Mouse (Mus musculus) common myeloid progenitor, adult 5-6 weeks (primary cell): Measurements from ENCODE around the gene Mb. TPM values are rescaled to one million over a fixed set of nuclear protein-coding genes. Genes with fewer than 3 reads are reported as not detected.
"Not testable (repeated sequence)": the region's sequence is repeated elsewhere in the genome, so short reads cannot be mapped to it uniquely, and the experiment has no call there.

Experiments
- ATAC-seq: replicated peaks from 2 replicates; pipeline ENCODE4 v1.8.0; 2016; ENCODE audit warnings: low read depth, mild to moderate bottlenecking, moderate TSS enrichment, inconsistent platforms; ENCODE audit not compliant: poor library complexity, severe bottlenecking
- total RNA-seq: library from RNA; stranded (forward); fragments of 200-1000, 187-1606 nt; gene quantifications from 2 replicates; pipeline ENCODE4 v1.2.3, GENCODE M21; 2017

Mb gene
- total RNA-seq, 1 experiment from 2014 or later: not detected

- ATAC-seq: no peak
Measured at GRCm38 (mm10) chr15:77068439-77068861, 18.0 kb upstream of the Mb start.

GRCm38 (mm10) chr15:77066233-77066632 lies 15.8 kb upstream of the Mb start:
- no peak for ATAC-seq

- ATAC-seq: no peak
Measured at GRCm38 (mm10) chr15:77065259-77065852, 14.9 kb upstream of the Mb start.

- no peak for ATAC-seq
Measured at GRCm38 (mm10) chr15:77062746-77063145, 12.3 kb upstream of the Mb start.

- ATAC-seq: not testable (repeated sequence)
Measured at GRCm38 (mm10) chr15:77059416-77059815, 8.9 kb upstream of the Mb start.

- ATAC-seq: no peak
Measured at GRCm38 (mm10) chr15:77058566-77058965, 8.1 kb upstream of the Mb start.

GRCm38 (mm10) chr15:77056791-77057051 lies 6.3 kb upstream of the Mb start:
- no peak for ATAC-seq

GRCm38 (mm10) chr15:77056001-77056790 lies 5.7 kb upstream of the Mb start:
- no peak for ATAC-seq

- no peak for ATAC-seq
Measured at GRCm38 (mm10) chr15:77054611-77055175, 4.2 kb upstream of the Mb start.

GRCm38 (mm10) chr15:77053021-77053420 lies 2.6 kb upstream of the Mb start:
- ATAC-seq: no peak

GRCm38 (mm10) chr15:77052176-77052575 lies 1.7 kb upstream of the Mb start:
- no peak for ATAC-seq

GRCm38 (mm10) chr15:77045609-77046008 lies 4.9 kb downstream of the Mb start:
- no peak for ATAC-seq

GRCm38 (mm10) chr15:77044597-77045320 lies 5.7 kb downstream of the Mb start, which contains the start of gene Apol6:
Gene Apol6 (plus strand): TSS chr15:77044729.
- no peak for ATAC-seq

- ATAC-seq: peak; percentile 71
Measured at GRCm38 (mm10) chr15:77040784-77041183, 9.7 kb downstream of the Mb start.

GRCm38 (mm10) chr15:77039211-77039700 lies 11.2 kb downstream of the Mb start:
- no peak for ATAC-seq

GRCm38 (mm10) chr15:77037278-77038161 lies 12.9 kb downstream of the Mb start:
- no peak for ATAC-seq

GRCm38 (mm10) chr15:77036989-77037277 lies 13.5 kb downstream of the Mb start:
- no peak for ATAC-seq

- no peak for ATAC-seq
Measured at GRCm38 (mm10) chr15:77036320-77036988, 14.0 kb downstream of the Mb start.

- ATAC-seq: no peak
Measured at GRCm38 (mm10) chr15:77035643-77036042, 14.8 kb downstream of the Mb start.
